Mouse (Mus musculus) mesoderm, embryonic 11.5 days (tissue): ENCODE data around the gene Srpr.

Experiments
- DNase-seq: peaks from one replicate; pipeline ENCODE4 v3.0.0-alpha.2; 2012; ENCODE audit warnings: low read depth, low spot score

The Srpr gene

DNA sequence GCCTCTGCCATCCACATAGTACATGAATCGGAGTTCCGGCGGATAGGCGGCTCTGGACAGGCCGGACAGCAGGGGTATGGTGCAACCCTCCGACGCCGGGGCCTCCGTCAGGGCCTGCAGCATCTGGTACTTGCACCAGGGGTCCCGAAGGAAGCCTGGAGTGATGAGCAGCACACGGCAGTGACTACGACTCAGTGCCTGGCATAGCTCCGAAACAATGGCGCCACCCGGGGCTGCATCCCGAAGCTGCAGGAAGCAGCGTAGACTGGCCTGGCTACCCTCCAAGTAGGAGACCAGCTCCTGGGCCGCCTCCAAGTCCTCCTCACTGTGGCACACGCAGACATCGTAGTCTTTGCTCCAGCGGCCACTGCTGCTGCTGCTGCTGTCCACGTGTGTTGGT lies 11.3 kb upstream of the Srpr start:
- DNase-seq: no peak

DNA sequence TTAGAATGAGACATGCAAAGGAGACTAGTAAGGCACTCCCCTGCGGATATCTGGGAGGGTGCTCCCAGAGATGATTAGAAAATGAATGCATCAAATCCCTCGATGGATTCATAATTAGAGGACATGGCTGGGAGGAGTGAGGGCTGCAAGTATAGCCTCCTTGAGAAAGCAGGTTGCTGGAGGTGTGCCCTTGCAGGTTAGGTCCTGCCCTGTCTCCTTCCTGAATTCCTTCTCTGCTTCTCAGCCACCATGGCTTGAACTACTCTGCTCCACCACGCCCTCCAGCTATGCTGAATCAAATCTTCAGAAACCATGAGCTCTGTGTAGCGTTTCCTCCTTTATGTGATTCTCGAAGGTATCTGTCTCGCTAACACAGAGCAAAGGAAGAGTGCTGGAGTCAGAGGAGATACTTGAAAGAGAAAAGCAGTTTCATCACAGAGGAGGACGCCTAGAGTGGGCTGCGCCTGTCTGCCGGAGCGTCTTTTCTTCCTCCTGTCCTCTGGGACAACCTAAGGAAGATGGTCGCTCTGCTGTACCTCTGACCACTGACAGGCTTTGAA lies 6.9 kb upstream of the Srpr start:
- DNase-seq: no peak

DNA sequence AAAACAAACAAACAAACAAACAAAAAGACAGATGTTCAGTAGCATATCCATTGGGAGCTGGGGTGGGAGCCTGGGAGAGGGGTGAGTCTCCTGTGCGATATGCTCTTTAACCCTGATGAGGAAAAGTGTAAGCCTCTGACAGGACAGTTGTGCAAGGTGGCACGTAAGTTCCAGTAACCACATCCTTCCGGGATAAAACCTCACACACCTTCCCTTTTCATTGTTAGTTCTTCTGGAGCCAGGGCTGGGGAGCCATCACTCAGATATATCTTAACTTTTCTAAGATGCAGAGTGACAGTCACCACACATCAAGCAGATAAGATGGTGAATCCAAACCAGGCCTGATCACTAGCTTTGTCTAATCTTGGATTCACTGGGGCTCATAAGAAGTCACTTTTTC lies 5.9 kb upstream of the Srpr start:
- DNase-seq: no peak

DNA sequence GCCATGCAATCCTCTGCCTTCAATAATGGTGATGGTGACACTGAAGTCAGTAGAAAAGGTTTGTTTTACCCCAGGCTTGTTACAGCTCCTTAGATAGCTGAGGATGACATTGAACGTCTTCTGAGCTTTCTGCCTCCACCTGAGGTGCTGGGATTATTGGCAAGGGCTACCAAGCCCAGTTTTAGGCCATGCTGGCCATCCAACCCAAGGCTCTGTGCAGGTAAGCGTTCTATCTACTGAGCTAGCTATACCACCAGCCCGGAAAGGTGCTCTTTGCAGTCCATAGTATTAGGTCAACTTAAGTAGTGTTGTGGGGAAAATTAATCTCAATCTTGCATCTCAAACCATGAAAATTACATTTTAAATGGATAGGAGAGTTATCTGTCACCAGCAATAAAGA lies 2.4 kb upstream of the Srpr start:
- DNase-seq: no peak

DNA sequence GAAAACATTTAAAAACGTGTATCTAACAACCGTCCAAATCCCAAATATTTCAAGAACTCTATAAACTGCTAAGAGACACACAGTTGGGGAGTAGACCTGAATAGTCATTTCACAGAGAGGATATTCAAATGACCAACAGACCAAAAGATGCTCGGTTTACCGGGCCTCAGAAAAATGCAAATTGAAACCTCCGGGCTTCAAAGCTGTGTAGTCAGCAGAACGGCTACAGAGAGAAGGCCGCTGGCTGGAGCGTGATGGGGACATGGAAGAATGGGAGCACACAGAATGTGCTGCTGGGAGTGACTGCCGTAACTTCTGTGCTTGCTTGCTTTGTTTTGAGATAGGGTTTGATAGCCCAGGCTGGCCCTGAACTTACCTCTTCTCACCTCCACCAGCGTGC lies 1.6 kb upstream of the Srpr start:
- DNase-seq: no peak

DNA sequence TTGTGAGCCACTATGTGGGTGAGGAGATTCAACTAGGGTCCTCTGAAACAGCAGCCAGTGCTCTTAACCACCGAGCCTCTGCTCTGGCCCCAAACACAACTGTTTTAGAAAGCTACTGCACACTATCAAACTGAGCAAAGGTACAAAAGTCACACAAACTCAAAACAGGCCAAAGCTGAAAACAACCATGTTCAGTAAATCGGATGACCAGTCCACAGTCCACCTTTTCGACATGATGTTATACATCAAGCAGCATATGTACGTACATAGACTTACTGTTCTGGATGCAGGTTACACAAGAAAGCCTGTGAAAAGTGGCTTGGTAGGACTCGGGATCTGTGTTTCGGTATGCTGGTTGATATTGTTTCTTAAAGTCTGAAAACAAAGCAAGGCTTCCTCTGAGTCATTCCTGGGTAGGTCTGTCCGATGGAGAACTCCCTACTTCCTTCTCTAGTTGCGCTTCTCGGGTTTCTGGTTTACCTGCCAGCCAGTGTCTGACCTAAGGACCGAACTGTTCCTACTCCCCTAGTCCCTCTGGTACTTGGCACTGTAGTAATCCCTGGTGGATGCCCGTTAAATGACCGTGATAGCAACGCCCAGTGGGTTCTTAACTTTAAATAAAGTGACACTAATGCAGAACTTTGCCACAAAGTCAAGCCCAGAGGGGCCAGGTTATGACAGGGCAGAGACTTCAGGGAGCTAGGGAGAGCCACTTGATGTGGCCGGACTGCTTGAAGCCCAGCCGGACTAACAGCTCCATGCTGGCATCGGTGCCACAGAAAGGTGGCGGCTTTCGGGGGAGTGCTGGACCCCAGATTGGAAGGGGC lies 817 bp upstream of the Srpr start:
- DNase-seq: peak; percentile 13

DNA sequence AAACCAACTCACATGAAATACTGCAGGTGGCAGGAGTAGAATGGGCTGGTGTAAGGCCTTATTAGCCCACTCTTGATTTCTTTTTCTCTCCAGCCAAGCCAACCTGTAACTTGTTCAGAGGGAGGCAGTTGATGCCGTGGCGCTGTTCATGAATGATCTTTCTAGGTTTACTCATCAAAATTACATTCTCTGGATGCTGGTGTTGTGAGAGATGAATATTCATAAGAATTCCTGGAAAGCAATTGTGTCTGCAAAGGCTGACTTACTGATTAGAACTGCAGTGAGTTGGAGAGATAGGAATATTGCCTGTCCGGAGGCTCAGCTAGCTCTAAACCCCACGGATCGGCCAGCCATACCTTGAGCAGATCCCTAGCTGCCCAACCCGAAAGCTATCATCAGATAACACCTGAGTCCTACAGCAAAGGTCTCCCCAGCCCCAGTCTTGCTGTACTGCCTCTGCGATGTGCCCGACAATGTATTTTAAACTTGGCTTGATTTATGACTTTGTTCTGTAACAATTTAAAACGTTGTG lies 620 bp downstream of the Srpr start:
- DNase-seq: no peak

DNA sequence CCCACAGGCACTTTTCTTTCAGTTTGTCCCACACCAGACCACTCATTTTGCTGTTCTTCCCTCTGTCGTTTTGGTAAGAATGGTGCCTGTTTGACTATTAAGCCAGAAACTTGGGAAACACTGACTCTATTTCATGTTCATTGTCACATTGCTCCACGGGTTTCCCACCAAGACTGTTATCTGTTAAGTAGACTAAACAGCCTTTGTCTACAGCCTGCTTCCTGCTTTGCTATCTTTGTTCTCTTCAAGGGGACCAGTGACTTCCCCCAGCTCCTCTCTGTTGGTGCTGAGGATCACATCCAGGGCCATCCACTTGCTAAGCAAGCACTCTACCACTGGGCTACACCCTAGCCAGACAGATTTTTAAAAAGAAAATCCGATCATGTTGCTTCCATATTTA lies 3.6 kb downstream of the Srpr start:
- DNase-seq: no peak

DNA sequence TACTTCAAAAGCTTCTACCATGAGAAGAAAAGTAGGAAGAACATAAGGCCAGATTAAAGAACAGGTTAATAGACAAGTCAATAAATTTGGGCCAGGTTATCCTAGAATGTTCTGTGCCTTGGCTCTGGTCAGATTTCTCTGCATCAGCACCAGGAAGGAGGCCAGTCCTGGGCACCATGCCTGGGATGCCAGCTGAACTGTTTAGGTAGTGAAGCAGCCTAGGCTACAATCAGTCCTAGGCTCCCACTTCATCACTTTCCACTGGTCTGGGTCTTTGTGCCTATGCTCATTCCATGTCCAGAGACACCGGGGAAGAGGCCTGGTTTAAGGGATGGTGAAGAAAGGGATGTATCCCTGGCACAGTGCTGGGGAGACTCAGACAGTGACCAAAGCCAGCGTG lies 4.4 kb downstream of the Srpr start:
- DNase-seq: no peak

DNA sequence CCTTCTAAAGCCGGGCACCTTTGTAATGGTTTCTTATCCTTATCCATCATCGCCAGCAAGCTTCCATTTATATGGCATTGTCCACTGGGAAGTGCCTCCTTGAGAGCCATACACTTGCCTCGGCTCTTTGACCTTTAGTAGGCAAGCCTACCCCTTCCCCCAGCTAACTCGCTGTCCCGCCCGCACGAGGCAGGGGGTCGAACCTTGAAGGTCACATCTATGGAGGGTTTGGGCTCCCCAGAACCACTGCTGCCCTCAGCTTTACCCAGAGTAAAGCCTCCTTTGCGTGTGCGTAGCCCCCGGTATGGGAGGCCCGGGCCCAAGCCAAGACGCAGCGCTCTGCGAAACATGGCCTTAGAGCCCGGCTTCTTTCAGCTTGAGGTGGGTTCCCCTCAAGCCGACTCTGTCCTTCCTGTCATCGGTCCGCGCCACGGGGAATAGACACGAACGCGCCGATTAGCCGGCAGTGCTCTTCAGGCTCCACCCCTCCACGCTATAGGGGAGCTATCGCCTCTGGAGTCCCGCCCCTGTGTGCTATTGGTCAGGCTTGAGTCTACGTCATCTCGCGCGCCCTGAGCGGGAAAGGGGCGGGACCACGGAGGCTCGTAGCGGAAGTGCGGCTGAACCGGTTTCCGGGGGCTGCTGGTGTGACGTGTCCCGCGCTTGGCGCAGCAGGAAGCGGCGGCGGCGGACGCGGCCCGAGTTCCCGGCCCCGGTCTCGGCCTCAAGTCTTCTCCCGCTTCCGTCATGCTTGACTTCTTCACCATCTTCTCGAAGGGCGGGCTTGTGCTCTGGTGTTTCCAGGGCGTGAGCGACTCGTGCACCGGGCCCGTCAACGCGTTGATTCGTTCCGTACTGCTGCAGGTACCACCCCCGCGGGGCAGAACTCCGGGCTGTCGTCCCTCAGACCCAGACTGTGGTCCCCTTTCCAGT lies 10.8 kb downstream of the Srpr start, which contains the start of gene Foxred1:
Gene Foxred1, minus strand, starts transcription at position 514 of the 933 bp plus-strand sequence.
- peak; percentile 99 for DNase-seq

DNA sequence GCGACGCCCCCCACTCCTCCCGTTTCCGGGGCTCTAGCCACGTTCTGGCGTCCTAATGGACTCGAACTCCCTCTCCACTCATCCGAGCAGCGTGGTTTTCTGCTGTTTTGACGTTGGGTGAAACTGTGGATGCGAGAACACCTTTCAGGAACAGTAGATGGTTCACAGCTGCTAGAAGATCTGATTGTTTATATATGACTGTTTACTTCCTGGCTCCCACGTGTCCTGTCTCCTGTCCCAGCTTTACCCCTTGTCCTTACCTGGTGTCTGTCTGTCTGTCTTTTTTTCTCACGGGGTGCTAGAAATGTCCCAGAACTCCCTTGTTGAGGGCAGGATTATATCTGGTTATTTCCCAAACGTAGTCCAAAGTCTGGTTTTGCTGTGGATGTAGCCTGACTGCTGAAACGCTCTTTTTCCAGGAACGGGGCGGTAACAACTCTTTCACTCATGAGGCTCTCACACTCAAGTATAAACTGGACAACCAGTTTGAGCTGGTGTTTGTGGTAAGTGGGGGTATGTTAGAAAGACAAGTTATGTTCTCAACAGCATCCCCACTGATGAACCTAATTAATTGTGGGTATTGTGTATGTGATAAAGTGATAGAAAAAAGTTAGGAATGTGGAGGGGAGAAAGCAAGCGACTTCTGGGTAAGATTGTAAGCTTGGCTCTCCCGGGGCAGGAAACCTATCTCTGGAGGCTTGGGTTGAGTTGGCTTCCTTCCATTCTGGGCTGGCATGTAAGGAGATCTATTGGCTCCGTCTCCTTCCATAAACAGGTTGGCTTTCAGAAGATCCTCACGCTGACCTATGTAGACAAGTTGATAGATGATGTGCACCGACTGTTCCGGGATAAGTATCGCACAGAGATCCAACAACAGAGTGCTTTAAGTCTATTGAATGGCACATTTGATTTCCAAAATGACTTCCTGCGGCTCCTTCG lies 11.9 kb downstream of the Srpr start:
- DNase-seq: no peak

DNA sequence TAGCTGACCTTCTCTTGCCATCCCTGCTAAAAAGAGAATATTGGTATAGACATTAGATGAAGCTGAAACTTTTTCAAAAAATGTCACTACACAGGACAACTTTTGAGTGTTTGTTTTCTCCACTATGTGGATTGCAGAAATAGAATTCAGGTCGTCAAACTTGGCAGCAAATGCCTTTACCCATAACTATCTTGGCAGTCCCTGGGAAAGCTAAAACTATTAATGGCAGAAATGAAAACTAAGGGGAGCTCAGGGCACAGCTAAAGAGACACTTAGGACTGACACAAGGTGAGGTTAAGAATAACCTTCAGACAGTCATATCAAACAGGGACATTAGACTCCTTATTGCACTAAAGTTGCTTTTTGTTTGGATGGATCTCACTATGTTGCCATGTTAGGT lies 18.0 kb downstream of the Srpr start:
- DNase-seq: no peak

DNA sequence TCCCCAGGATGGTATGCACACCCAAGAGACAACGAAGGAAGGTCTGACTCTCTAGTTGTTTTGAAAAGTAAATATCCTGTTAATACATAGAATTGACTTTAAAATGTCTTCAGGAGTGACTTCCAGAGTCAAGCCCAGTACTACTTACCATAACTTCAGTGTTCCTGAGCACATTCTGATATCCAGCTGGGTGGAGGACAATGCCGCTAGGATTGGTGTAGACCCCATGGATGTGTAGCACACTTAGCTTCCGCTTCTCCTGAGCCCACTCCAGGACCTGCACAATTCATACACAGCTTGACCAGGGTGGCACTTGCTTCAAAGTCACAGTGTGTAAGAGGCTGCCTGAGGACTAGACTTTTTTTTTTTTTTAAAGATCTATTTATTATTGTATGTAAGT lies 23.5 kb downstream of the Srpr start:
- no peak for DNase-seq

DNA sequence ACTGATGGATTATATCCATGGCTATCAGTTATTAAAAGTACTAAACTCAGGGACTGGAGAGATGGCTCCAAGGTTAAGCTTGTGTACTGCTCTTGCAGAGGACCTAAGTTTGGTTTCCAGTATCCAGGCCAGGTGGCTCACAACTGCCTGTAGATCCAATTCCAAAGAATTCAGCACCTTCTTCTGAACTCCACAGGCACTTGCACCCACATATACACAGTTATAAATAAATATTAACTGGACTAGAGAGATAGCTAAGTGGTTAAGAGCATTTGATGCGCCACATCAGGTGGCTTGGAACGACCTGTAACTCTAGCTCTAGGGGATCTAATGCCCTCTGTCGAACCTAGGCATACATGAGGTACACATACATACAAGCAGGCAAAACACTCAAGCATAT lies 28.7 kb downstream of the Srpr start:
- DNase-seq: no peak

DNA sequence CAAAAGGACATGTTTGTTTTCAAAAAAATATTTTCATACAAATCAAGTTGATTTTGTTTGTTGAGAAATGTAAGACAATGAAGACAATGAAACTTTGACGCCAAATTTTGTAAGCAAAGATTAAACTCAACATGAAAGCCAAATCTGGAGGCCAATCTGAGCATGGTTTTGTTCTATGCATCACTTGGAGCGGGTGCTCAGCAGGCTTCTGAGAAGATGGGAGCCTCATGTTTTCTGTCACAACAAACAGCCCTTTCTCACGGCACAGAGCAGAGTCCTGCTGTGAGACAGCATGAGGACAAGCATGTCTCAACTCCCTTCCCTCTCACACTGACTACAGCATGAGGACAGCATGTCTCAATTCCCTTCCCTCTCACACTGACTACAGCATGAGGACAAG lies 36.0 kb downstream of the Srpr start:
- no peak for DNase-seq

DNA sequence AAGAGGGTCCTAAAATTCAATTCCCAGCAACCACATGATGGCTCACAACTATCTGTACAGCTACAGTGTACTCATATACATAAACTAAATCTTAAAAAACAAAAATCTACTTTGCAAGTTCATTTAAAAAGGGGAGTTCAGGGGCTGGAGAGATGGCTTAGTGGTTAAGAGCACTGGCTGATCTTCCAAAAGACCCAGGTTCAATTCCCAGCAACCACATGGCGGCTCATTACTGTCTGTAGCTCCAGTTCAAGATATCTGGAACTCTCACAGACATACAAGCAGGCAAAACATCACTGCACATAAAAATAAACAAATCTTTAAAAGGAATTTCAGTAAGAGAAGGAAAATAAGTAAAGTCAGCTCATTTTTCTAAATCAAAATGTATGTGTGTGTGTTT lies 38.4 kb downstream of the Srpr start:
- no peak for DNase-seq

DNA sequence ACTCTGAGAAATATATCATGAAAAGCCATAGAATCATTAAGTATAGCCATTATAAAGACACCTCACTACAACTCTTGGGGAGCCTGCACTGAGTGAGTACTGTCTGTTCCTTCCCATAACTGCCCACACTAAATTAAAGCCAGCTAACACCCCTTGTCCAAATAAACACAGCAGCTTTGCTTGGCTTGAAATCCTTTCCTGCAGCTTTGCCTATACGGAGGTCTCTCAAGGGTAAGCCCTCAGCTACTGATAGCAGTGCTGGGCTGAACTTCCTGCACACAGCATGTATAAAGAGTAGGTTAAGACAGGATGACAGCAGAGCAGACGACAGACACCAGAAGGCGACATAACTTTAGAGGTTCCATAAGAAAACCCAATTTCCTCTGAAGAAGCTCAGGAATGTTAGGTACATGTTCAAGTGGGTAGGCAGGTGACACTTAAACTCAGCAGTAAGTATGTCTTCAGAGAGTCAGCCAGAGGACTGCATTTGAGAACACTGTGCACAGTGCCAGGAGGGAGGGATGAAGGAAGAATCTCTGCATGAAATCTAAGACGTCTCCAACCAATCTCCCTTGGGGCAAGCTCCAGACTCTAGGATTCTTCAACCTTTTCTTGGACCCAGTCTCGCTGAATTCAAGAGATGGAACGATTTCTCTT lies 39.1 kb downstream of the Srpr start:
- DNase-seq: no peak

DNA sequence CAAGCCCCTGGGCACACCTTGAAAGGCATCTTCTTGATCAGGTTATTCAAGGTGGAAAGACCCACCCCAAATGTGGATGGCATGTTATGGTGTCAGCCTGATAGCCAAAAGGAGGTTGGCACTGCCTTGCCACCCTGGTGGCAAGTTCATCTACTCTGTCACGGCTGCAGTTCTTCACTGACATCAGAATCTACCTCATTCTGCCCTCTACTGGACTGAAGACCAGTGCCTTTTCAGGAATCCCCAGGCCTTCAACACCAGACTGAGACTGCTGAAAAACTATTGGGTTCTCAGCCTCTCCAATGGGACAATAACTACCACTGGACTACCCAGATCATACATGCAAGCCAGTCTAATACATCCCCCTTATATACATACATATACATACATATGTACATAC lies 39.8 kb downstream of the Srpr start:
- DNase-seq: no peak

DNA sequence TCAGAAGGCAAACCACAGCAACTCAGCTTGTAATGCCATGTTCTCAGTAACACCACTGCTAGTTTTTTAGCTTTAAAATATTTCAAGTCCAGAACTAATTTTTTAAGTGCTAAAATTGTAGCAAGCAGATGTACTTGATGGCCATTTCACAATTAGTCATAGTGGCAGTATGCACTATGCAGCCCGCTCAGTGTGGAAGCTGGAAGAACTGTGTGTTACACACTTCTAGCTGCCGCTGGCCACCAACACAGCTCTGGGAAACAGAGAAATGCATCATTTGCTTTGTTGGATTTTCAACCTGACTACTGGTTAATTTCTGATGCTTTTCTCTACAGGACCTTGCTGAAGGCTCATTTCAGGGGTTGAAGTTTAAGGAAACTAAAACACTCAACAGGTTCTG lies 47.4 kb downstream of the Srpr start:
- DNase-seq: no peak

DNA sequence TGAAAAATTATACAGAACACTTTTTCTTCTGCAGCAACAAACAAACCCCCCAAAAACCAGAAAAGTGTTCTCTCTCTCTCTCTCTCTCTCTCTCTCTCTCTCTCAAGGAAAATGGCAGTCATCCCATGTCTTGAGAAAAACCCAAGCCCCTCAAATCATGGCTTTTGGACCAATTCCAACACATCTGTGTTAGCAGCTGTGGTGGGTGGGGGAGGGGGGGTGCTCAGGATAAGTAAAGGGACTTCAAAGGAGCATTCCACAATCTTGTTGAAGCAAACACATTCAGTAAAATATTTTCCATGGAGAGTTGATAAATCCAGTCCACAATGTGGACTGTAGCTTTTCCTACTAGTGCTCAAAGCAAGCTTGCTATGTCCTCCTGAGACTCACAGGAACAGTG lies 49.5 kb downstream of the Srpr start:
- no peak for DNase-seq

DNA sequence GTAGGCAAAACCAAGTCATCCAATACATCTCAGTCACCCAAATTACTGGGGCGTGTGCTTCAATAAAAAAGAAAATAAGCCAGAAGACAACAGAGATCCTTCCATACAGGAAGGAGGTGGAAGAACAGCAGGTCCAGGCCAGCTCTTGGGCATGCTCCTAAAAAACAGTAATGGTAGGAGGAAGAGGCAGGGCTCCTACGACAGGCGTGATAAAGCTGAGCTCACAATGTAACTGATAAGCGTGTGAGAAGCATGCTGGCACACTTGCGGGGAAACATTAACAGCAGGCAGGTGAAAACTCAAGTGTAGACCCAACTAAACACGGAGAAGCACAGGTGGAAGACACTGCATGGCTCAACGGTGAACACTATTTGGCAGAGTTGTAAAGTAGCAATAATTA lies 57.4 kb downstream of the Srpr start:
- no peak for DNase-seq
